Mouse (Mus musculus): ENCODE measurements around the gene Pnma5.

The Pnma5 gene

DNA sequence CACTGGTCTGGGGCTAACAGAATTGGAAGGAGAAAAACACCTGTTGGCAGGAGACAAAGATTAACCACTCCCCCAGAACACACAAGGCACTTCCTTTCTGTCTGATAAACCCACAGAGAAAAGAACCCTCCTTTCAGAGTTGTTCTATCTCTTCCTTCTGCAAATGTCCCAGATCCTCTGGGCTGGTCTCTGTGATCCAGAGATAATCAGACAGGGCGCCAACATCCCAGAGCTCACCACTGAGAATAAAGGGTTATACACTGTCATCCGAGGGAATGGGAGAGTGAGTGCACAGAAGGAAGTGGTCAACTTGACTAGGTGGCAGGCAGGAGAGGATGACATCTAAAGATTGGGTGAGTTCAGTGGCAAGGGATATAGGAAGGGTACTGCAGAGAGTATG is 51.3 kb downstream of the Pnma5 start:
- no peak for DNase-seq (ENCODE audit: extremely low spot score)

All from embryo, embryonic 9.5 days (tissue).